Mouse (Mus musculus) adipocyte (in vitro differentiated cells): Measurements from ENCODE around the gene Lrrc74b.

Experiments used
- DNase-seq: peaks from one replicate; pipeline ENCODE4 v3.0.0-alpha.2; 2016; ENCODE audit warnings: low spot score

Gene Lrrc74b

GRCm38 (mm10) chr16:17496499-17497305 lies 64.3 kb downstream of the Lrrc74b start:
- DNase-seq: peak; percentile 79
